Mouse (Mus musculus) lung, embryonic 16.5 days (tissue): Measurements from ENCODE around the gene Gm11634. TPM values are rescaled to one million over a fixed set of nuclear protein-coding genes. Genes with fewer than 3 reads are reported as not detected.

ENCODE experiments used
- ATAC-seq: fragments of 200-750 bp; cut with Nextera tagmentation; 2 replicates; pipeline ENCODE4 v1.8.0; 2017; ENCODE audit warnings: low read depth, mild to moderate bottlenecking, moderate library complexity
- H3K27ac ChIP-seq: fragments of 300-500 bp; sonication (generic); 2 replicates; pipeline ENCODE4 v1.5.1; 2014; ENCODE audit warnings: mild to moderate bottlenecking, control low read depth, low read length
- H3K27me3 ChIP-seq: fragments of 300-500 bp; sonication (generic); 2 replicates; pipeline ENCODE4 v1.6.1; 2014; ENCODE audit warnings: low read depth, low read length, mixed read lengths; ENCODE audit not compliant: control insufficient read depth, insufficient read depth
- H3K36me3 ChIP-seq: fragments of 300-500 bp; sonication (generic); 2 replicates; pipeline ENCODE4 v1.6.1; 2014; ENCODE audit warnings: low read length; ENCODE audit not compliant: control insufficient read depth, insufficient read depth
- H3K4me1 ChIP-seq: fragments of 300-500 bp; sonication (generic); replicated peaks from 2 replicates; pipeline ENCODE4 v1.6.1; 2014; ENCODE audit warnings: low read length, mixed read lengths; ENCODE audit not compliant: control insufficient read depth, insufficient read depth
- H3K4me2 ChIP-seq: fragments of 300-500 bp; sonication (generic); 2 replicates; pipeline ENCODE4 v1.6.1; 2014; ENCODE audit warnings: low read depth, low read length, control low read depth
- H3K4me3 ChIP-seq: fragments of 300-500 bp; sonication (generic); 2 replicates; pipeline ENCODE4 v1.5.1; 2014; ENCODE audit warnings: mild to moderate bottlenecking, low read length, control low read depth
- H3K9ac ChIP-seq: fragments of 300-500 bp; sonication (generic); 2 replicates; pipeline ENCODE4 v1.6.1; 2014; ENCODE audit warnings: low read length, control low read depth
- H3K9me3 ChIP-seq: fragments of 300-500 bp; sonication (generic); 2 replicates; pipeline ENCODE4 v1.6.1; 2016; ENCODE audit warnings: low read length; ENCODE audit not compliant: control insufficient read depth
- WGBS: fragments of 180-500 bp; shearing (Covaris S2); extraction: QIAGEN DNeasy Blood & Tissue Kit; methylation state at CpG from one replicate; pipeline ENCODE4 v1.1.7; 2014; 5-methylcytosine and 5-hydroxymethylcytosine counted together
- polyA plus RNA-seq: library from polyadenylated mRNA; unstranded; fragments of >200 nt; fragmentation: Nextera tagmentation; extraction: Ambion mirVana; gene quantifications from 2 replicates; pipeline ENCODE4 v1.2.1, GENCODE M21; 2015

The Gm11634 gene
- polyA plus RNA-seq, 1 experiment from 2014 or later = not detected

GRCm38 (mm10) chr11:101583205-101583604, 15.9 kb downstream of the Gm11634 start:
- ATAC-seq = no peak
- no peak overlapping the region for H3K4me3 ChIP-seq
- H3K4me1 ChIP-seq = peaks cover 4% of the 10 kb centered on the region; the same call in 1 of the 2 replicates
- no peak overlapping the region for H3K4me2 ChIP-seq
- no peak overlapping the region for H3K9ac ChIP-seq
- no peaks in the 10 kb centered on the region for H3K9me3 ChIP-seq
- WGBS = 89% methylated on average over 2 of the region's 2 CpGs
- no peak overlapping the region for H3K27ac ChIP-seq
- no peaks in the 10 kb centered on the region for H3K27me3 ChIP-seq
- H3K36me3 ChIP-seq = peaks cover 6% of the 10 kb centered on the region; the same call in 1 of the 2 replicates

- peaks cover 14% of the 10 kb centered on the region for H3K36me3 ChIP-seq
- 16% methylated on average over 30 of the region's 31 CpGs for WGBS
- H3K4me1 ChIP-seq = peaks cover 4% of the 10 kb centered on the region; the same call in 1 of the 2 replicates
- H3K4me2 ChIP-seq = peak within 1 kb of the TSS; percentile 71
- H3K9ac ChIP-seq = peak within 1 kb of the TSS; percentile 73
- H3K9me3 ChIP-seq = no peaks in the 10 kb centered on the region
- H3K27ac ChIP-seq = no peak within 1 kb of the TSS
- peak; percentile 89 for ATAC-seq
- peak within 1 kb of the TSS; percentile 54 for H3K4me3 ChIP-seq
- no peaks in the 10 kb centered on the region for H3K27me3 ChIP-seq
Measured at GRCm38 (mm10) chr11:101582054-101583035, 16.7 kb downstream of the Gm11634 start, which contains the start of gene Tmem106a. TSS of gene Tmem106a (plus strand) at chr11:101582242.

GRCm38 (mm10) chr11:101581081-101581764, 17.8 kb downstream of the Gm11634 start:
- H3K27ac ChIP-seq = no peak overlapping the region
- H3K9ac ChIP-seq = no peak overlapping the region
- H3K4me2 ChIP-seq = no peak overlapping the region
- H3K4me3 ChIP-seq = no peak overlapping the region
- H3K9me3 ChIP-seq = no peaks in the 10 kb centered on the region
- WGBS = 59% methylated on average over 6 of the region's 6 CpGs
- peaks cover 4% of the 10 kb centered on the region; the same call in 1 of the 2 replicates for H3K4me1 ChIP-seq
- H3K36me3 ChIP-seq = peaks cover 25% of the 10 kb centered on the region
- no peak for ATAC-seq
- no peaks in the 10 kb centered on the region for H3K27me3 ChIP-seq

- Histone ChIP-seq H3K4me2 (no peak overlapping the region), H3K27ac (no peak overlapping the region), H3K36me3 (peaks cover 63% of the 10 kb centered on the region), H3K9me3 (no peaks in the 10 kb centered on the region), H3K27me3 (no peaks in the 10 kb centered on the region), H3K4me3 (no peak overlapping the region), H3K9ac (no peak overlapping the region), H3K4me1 (no peaks in the 10 kb centered on the region)
- no peak for ATAC-seq
- 75% methylated on average over 6 of the region's 6 CpGs for WGBS
Measured at GRCm38 (mm10) chr11:101576116-101576515, 22.9 kb downstream of the Gm11634 start.

GRCm38 (mm10) chr11:101568421-101568820, 30.6 kb downstream of the Gm11634 start:
- no peaks in the 10 kb centered on the region for H3K4me1 ChIP-seq
- H3K4me3 ChIP-seq = no peak overlapping the region
- no peaks in the 10 kb centered on the region for H3K27me3 ChIP-seq
- no peaks in the 10 kb centered on the region for H3K9me3 ChIP-seq
- WGBS = 80% methylated on average over 3 of the region's 3 CpGs
- no peak overlapping the region for H3K4me2 ChIP-seq
- no peak overlapping the region for H3K9ac ChIP-seq
- ATAC-seq = no peak
- peaks cover 68% of the 10 kb centered on the region for H3K36me3 ChIP-seq
- no peak overlapping the region for H3K27ac ChIP-seq

- H3K27ac ChIP-seq = no peak overlapping the region
- no peak overlapping the region for H3K9ac ChIP-seq
- H3K27me3 ChIP-seq = no peaks in the 10 kb centered on the region
- peaks cover 34% of the 10 kb centered on the region for H3K36me3 ChIP-seq
- H3K9me3 ChIP-seq = no peaks in the 10 kb centered on the region
- H3K4me1 ChIP-seq = no peaks in the 10 kb centered on the region
- no peak for ATAC-seq
- H3K4me3 ChIP-seq = no peak overlapping the region
- 36% methylated on average over 5 of the region's 5 CpGs for WGBS
- H3K4me2 ChIP-seq = no peak overlapping the region
Measured at GRCm38 (mm10) chr11:101562391-101562790, 36.7 kb downstream of the Gm11634 start.

GRCm38 (mm10) chr11:101556954-101557353, 42.1 kb downstream of the Gm11634 start:
- Histone ChIP-seq H3K27ac (no peak overlapping the region), H3K4me1 (peaks cover 12% of the 10 kb centered on the region), H3K4me3 (no peak overlapping the region), H3K27me3 (no peaks in the 10 kb centered on the region), H3K36me3 (peaks cover 13% of the 10 kb centered on the region), H3K4me2 (no peak overlapping the region), H3K9ac (no peak overlapping the region), H3K9me3 (no peaks in the 10 kb centered on the region)
- no peak for ATAC-seq
- 38% methylated on average over 2 of the region's 2 CpGs for WGBS

GRCm38 (mm10) chr11:101556541-101556940, 42.5 kb downstream of the Gm11634 start:
- Histone ChIP-seq H3K27me3 (no peaks in the 10 kb centered on the region), H3K4me3 (no peak overlapping the region), H3K4me1 (peaks cover 12% of the 10 kb centered on the region), H3K36me3 (peaks cover 13% of the 10 kb centered on the region), H3K9ac (no peak overlapping the region), H3K27ac (no peak overlapping the region), H3K4me2 (no peak overlapping the region), H3K9me3 (no peaks in the 10 kb centered on the region)
- 91% methylated on average over 7 of the region's 7 CpGs for WGBS
- no peak for ATAC-seq

- Histone ChIP-seq H3K4me1 (peaks cover 16% of the 10 kb centered on the region), H3K27me3 (no peaks in the 10 kb centered on the region), H3K4me2 (peak overlapping the region; percentile 87), H3K27ac (peak overlapping the region; percentile 92), H3K9ac (peak overlapping the region; percentile 90), H3K36me3 (peaks cover 13% of the 10 kb centered on the region), H3K9me3 (no peaks in the 10 kb centered on the region), H3K4me3 (peak overlapping the region; percentile 87)
- no peak for ATAC-seq
- 9% methylated on average over 8 of the region's 8 CpGs for WGBS
Measured at GRCm38 (mm10) chr11:101553354-101553930, 45.6 kb downstream of the Gm11634 start.
